Mouse (Mus musculus) ES-Bruce4 (cell line): Measurements from ENCODE around the gene Nup62. TPM values are rescaled to one million over a fixed set of nuclear protein-coding genes. Genes with fewer than 3 reads are reported as not detected.

ENCODE experiments used
- H3K27ac ChIP-seq: 2 replicates; pipeline ENCODE4 v1.5.1; 2012; ENCODE audit warnings: low read length, inconsistent platforms; ENCODE audit not compliant: insufficient read depth
- H3K27me3 ChIP-seq: 2 replicates; pipeline ENCODE4 v1.6.1; 2012; ENCODE audit warnings: mild to moderate bottlenecking, low read length, inconsistent platforms; ENCODE audit not compliant: control insufficient read depth, poor library complexity, insufficient read depth, severe bottlenecking
- H3K36me3 ChIP-seq: 2 replicates; pipeline ENCODE4 v1.6.1; 2012; ENCODE audit warnings: inconsistent platforms, mild to moderate bottlenecking, low read length, moderate library complexity; ENCODE audit not compliant: control insufficient read depth, poor library complexity, insufficient read depth, severe bottlenecking
- H3K4me1 ChIP-seq: one replicate; pipeline ENCODE4 v1.8.1; 2011; ENCODE audit warnings: low read length; ENCODE audit not compliant: control insufficient read depth, insufficient read depth
- H3K4me3 ChIP-seq: 2 replicates; pipeline ENCODE4 v1.5.1; 2011; ENCODE audit warnings: low read depth, mild to moderate bottlenecking, low read length
- H3K9ac ChIP-seq: 2 replicates; pipeline ENCODE4 v1.6.1; 2012; ENCODE audit warnings: low read depth, mild to moderate bottlenecking, inconsistent platforms; ENCODE audit not compliant: poor library complexity, severe bottlenecking
- H3K9me3 ChIP-seq: replicated peaks from 2 replicates; pipeline ENCODE4 v1.6.1; 2012; ENCODE audit warnings: mild to moderate bottlenecking, low read length, inconsistent platforms; ENCODE audit not compliant: control insufficient read depth, poor library complexity, insufficient read depth, severe bottlenecking
- CTCF ChIP-seq: IDR thresholded peaks from one replicate; pipeline ENCODE4 v1.8.1; 2011; ENCODE audit warnings: low read depth, low read length
- EP300 ChIP-seq: IDR thresholded peaks from 2 replicates; pipeline ENCODE4 v1.6.1; 2011; ENCODE audit warnings: low read depth, low read length; ENCODE audit not compliant: insufficient read depth
- POLR2A ChIP-seq: IDR thresholded peaks from one replicate; pipeline ENCODE4 v1.8.1; 2011; ENCODE audit warnings: low read length; ENCODE audit not compliant: insufficient read depth
- polyA plus RNA-seq: library from polyadenylated mRNA; stranded (reverse); fragments of >200 nt; gene quantifications from 2 replicates; pipeline ENCODE4 v1.2.4, GENCODE M21; 2011; ENCODE audit warnings: low read depth; ENCODE audit not compliant: missing spikeins, insufficient read depth, insufficient read length

Gene Nup62
- polyA plus RNA-seq, 1 experiment, result 90.6 TPM

DNA sequence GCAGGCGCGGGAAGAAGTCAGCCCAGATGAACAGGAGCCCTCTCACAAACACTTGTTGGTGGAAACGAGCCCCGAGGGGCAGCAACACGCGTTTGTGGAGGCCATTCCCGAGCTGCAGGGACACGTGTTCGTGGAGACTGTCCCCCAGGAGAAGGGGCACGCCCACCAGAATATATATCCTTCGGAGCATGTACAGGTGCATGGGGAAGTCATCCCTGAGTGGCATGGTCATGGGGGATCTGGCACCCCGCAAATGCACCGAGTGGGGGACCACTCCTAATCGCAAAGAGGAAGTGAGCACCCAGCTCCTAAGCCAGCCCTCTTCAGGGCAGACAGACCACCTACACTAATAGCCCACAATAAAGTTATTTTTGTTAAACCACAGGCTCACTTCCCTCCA, 24.5 kb downstream of the Nup62 start:
- Histone ChIP-seq H3K9me3 (no peaks in the 10 kb centered on the region), H3K4me1 (no peaks in the 10 kb centered on the region), H3K27ac (no peak overlapping the region), H3K36me3 (peaks cover 2% of the 10 kb centered on the region), H3K4me3 (no peak overlapping the region), H3K9ac (0 out of 2 replicates have a peak overlapping the region, but pooled peaks have one; percentile 2), H3K27me3 (no peaks in the 10 kb centered on the region)
- TF ChIP-seq EP300 (no peak), POLR2A (no peak), CTCF (no peak)

- H3K4me1 ChIP-seq, result no peaks in the 10 kb centered on the region
- H3K4me3 ChIP-seq, result no peak overlapping the region
- no peak overlapping the region for H3K9ac ChIP-seq
- H3K27ac ChIP-seq, result no peak overlapping the region
- no peak for TF ChIP-seq CTCF
- no peak for TF ChIP-seq EP300
- no peak for TF ChIP-seq POLR2A
- no peaks in the 10 kb centered on the region for H3K27me3 ChIP-seq
- H3K9me3 ChIP-seq, result no peaks in the 10 kb centered on the region
- H3K36me3 ChIP-seq, result peaks cover 2% of the 10 kb centered on the region
Measured at GRCm38 (mm10) chr7:44841825-44842463, 26.1 kb downstream of the Nup62 start.

DNA sequence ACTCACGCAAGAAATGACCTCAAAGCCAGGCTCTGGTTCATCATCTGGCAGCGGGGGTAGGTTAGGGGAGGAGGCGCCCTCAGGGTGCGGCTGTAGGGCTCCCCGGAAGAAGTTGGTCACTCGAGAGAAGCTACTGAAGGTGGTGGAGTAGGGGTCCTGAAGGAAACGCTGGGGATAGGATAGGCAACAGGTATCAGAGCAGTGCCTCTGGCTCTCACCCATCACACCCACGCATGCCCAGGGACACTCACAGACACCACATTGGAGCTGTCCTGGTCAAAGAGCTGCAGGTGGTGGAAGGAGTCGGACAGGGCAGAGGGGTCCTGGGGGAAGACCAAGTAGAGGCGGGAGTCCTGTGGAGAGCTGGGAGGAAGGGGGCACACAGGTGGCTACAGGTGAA, 29.1 kb downstream of the Nup62 start:
- Histone ChIP-seq H3K4me1 (no peaks in the 10 kb centered on the region), H3K9ac (no peak overlapping the region), H3K27me3 (no peaks in the 10 kb centered on the region), H3K36me3 (peaks cover 2% of the 10 kb centered on the region), H3K9me3 (no peaks in the 10 kb centered on the region), H3K27ac (no peak overlapping the region), H3K4me3 (no peak overlapping the region)
- TF ChIP-seq POLR2A, result no peak
- TF ChIP-seq EP300, result no peak
- TF ChIP-seq CTCF, result no peak

DNA sequence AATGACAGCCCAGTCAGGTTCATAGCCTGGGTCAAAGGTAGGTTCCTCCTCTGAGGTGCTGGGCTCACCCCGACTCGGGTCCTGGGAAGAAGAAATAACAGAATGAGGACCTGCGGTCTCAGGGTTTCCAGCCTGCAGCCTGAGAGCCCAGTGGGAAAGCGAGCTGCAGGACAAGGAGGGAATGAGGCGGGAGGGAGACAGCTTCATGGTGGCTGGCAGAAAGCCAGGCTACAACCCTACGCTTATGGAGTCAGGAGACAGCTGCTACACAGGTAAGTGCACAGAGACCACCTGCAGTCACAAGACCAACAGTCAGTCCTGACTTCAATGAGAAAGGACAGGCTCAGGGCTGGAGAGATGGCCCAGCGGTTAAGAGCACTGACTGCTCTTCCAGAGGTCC, 30.9 kb downstream of the Nup62 start:
- TF ChIP-seq EP300 (no peak), CTCF (no peak), POLR2A (no peak)
- Histone ChIP-seq H3K27ac (no peak overlapping the region), H3K4me1 (no peaks in the 10 kb centered on the region), H3K9ac (no peak overlapping the region), H3K27me3 (no peaks in the 10 kb centered on the region), H3K9me3 (no peaks in the 10 kb centered on the region), H3K36me3 (peaks cover 2% of the 10 kb centered on the region), H3K4me3 (no peak overlapping the region)

- Histone ChIP-seq H3K9me3 (no peaks in the 10 kb centered on the region), H3K4me1 (no peaks in the 10 kb centered on the region), H3K4me3 (peak overlapping the region; percentile 73), H3K27ac (no peak overlapping the region), H3K9ac (no peak overlapping the region), H3K36me3 (no peaks in the 10 kb centered on the region; the same call in none of the 2 replicates), H3K27me3 (no peaks in the 10 kb centered on the region)
- TF ChIP-seq CTCF (no peak), POLR2A (no peak), EP300 (no peak)
Measured at GRCm38 (mm10) chr7:44847772-44848171, 31.9 kb downstream of the Nup62 start.

DNA sequence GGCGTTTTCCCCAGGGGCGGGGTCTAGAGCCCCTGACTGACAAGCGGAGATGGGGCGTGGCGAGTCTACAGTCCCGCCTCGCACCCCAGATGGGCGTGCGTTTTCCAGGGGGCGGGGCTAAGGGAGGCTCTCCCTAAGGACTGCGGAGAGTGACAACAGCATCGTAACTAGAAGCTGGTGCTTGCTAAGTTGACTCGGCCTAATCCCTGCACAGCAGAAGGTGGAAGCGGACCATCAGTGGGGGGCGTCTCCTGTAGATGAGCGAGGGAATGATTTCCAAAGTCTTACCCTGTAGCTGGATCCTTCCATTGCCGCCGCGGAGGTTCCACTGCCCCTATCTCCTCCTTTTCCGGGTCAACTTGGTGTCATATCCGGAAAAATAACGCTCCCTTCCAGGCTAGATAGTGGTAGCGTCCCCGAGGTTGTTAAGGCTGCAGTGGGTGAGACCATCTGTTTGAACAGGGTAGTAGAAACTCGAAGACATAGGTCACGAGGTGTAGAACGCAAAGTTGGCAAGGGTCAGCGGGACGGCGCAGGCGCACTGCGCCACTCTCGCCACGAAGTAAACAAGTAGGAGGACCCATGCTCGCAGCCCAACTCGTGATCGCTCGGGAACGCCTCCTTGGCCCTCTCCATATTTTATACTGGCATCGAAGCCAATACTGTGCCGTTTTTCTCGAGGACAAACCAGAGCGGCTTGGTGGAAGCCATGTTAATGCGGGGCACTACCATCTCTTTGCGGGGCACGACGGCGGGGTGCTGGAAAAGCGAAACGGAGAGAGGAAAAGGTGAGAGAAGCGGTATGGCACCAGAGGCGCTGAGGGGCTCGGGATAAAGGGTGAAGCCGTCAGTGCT, 32.9 kb downstream of the Nup62 start, which contains the start of the genes Akt1s1 and Tbc1d17:
Akt1s1 (plus strand) TSS at position 431 of the 855 bp plus-strand sequence.
Tbc1d17 (minus strand) TSS at position 519 of the 855 bp plus-strand sequence.
- Histone ChIP-seq H3K27ac (peak within 1 kb of the TSS; percentile 77), H3K9ac (peak within 1 kb of the TSS; percentile 69), H3K36me3 (no peaks in the 10 kb centered on the region; the same call in 1 of the 2 replicates), H3K4me1 (no peaks in the 10 kb centered on the region), H3K27me3 (no peaks in the 10 kb centered on the region), H3K4me3 (peak within 1 kb of the TSS; percentile 88), H3K9me3 (no peaks in the 10 kb centered on the region)
- TF ChIP-seq CTCF (no peak), POLR2A (peak; percentile 56), EP300 (no peak; the same call in 1 of the 2 replicates)
